Mouse (Mus musculus) kidney, adult 2 months (tissue): ENCODE results near the gene Gmpr.

Experiments
- CTCF ChIP-seq: fragments of 200-500 bp; conservative IDR thresholded peaks from 2 replicates; pipeline ENCODE4 v1.5.1; 2011; ENCODE audit warnings: low read depth, mild to moderate bottlenecking, control low read depth, low read length, moderate library complexity, mixed read lengths; ENCODE audit not compliant: insufficient read depth, insufficient read length
- POLR2A ChIP-seq: fragments of 200-500 bp; IDR thresholded peaks from one replicate; pipeline ENCODE4 v1.6.1; 2011; ENCODE audit warnings: low read depth, low read length, control low read depth

GRCm38 (mm10) chr13:45514115-45514514, 6.9 kb downstream of the Gmpr start:
- TF ChIP-seq CTCF (no peak), POLR2A (no peak)
